Mouse (Mus musculus) induced T-regulatory cell, adult 2 months (primary cell): ENCODE results near the gene Csk.
A peak's percentile ranks its signal among the peaks of the same experiment; 100 is the strongest.

ENCODE experiments used
- DNase-seq: peaks from one replicate; pipeline ENCODE4 v3.0.0-alpha.2; 2012; ENCODE audit warnings: low read depth

The Csk gene

DNA sequence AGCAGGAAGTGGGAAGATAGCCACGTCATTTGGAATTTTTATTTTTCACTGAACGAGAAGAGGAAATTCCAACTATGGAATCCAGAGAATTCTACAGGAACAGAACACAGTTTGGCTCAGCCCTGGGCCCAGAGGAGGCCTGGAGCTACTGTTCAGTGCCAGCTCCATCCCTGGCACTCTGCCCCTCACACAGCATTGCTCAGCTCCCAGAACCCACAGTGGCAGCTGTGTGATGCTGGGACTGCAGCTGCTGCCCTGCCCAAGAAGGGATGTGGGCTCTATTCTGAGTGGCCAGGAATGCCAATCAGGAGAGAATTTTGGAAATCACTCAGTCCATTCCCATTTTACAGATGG lies 52.1 kb downstream of the Csk start:
- no peak for DNase-seq

DNA sequence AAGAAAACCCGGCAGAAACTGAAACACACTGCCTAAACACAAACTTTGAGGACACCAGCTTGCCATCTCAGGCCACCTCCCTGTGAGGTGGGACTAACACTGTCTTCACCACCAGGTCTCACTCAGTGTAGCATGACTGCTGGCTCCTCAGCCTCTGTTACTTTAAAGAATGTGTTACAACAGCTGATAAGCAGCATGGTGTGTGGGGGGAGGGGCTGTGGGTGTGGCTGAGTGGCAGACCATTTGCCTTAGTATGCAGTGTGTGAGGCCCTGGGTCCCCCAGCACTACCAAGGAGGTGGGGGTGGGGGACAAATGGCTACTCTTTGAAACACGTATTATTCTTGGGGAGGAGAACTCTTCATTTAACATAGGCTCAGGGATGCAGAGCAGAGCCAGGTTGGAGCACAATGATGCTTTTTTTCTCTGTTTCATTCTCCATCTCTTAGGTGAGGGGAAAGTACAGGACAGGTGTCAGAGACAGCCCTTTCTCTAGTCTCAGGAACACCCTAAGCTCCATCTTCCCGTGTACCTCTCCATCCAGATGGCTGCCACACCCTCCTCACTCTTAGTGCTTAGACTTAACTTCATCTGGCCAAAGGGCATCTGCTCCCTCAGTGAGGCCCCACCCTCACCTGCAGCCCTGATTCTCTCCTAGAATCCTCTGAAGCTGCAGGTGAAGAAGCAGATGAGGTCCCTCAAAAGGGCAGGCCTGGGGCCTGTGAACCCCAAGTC lies 52.6 kb downstream of the Csk start:
- no peak for DNase-seq

DNA sequence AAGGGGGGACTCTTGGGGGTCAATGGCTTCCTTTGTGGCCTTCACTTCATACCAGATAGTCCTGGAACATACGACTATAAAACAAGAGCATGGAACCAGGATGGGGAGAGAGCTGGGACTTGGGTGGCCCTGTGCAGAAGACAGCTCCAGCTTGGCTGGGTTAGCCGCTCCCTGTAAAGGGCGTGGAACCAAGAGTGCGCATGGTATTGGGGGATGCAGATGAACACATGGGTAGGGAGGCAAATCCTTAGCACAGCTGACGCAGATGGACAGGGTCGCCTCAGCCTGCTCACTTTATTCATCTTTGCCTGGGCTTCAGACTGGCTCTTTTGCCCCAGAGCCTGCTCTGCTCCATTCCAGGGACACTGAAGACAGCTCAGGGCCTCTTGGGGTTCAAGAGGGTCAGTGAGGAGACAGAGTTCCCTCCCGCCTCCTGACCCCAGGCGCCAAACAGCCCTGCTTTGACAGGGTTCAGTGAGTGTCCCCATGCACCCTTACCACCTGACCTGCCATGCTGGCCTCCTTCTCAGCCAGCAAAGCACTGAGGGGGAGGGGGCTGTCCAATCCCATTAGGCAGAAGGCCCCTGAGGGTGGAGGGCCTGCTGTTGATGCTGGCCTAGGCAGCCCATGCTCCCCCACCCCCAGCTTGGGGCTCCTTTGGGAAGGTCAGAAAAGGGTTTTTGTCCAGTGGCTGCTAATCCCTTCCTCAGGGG lies 54.4 kb downstream of the Csk start:
- no peak for DNase-seq

DNA sequence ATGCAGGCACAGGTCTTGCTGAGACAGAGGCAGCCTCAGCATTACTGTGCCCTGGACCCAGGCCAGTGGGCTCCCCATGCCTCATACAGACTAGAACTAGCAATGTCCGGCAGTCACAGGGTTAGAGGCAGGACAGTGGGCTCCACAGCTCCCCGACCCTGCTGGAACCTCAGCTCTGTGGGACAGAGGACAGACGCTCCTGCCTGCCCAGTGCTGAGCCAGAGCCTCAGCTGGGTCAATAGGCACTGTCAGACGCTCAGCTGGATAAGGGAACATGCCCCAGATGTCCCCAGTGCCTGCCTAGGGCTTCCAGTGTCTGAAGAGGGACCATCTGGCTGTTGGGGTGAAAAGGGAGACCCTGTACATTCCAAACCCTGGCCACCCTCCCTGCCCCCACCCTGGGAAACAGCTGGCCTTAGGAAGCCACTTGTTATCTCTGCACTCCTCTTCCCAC lies 55.5 kb downstream of the Csk start:
- DNase-seq = no peak

DNA sequence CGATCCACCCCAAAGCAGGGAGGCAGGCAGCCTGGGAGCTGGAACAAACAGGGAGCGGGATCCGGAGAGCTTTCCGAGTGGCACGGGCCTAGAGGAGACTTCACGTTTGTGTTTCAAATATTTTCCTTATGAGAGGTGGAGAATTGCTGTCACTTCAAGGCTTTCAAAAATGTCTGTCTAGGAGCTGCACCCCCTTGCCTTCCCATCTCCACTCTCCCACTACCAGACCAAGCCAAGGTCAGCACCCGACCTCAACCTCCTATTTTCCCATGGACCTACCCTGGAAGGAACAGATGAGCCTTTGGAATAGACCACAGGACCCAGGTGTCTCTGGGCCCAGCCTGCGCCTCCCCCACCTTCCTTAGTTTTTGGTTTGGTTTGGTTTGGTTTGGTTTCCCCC lies 56.2 kb downstream of the Csk start:
- DNase-seq = no peak

DNA sequence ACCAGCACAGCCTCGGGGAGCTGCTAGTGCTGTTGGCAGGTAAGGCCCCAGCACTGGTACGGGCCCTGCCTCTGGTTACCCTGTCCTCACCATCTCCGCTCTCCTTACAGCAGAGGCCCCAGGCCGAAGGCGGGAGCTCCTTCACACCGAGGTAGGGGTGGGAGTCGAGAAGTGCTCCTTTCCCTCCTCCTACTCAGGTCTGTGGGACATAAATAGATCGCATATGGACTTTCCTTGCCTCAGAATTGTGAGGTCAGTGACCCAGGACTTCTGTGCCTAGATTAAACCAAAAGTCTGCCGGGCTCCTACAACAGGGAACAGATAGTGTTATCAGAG lies 59.3 kb downstream of the Csk start:
- no peak for DNase-seq

DNA sequence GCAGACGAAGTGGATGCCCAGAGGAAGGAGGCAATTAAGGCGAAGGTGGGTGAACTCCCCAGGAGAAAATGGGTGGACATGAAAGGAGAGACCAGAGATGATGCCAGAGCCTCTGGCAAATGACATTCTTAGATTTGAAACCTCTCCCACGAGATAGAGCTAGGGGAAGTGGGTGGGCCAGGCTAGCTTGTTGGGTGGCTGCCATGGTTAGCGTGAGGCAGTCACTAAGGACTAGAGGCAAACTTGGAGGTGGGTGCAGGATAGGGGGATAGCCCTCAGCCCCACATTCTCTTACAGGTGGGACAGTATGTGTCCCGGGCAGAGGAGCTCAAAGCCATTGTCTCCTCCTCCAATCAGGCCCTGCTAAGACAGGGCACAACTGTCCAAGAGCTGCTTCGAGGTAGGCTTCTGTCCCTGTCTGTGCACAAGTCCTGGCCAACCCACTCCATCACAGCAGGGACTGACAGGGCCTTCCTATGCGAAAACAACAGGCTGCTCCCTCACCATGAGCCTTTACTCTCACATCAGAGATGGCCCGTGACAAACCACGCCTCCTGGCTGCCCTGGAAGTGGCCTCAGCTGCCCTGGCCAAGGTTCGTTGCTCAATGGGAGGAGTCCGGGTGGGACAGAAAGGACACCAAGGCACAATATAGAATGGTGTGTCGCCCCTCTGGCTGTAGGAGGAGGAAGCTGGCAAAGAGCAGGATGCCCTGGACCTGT lies 59.8 kb downstream of the Csk start:
- DNase-seq = no peak

DNA sequence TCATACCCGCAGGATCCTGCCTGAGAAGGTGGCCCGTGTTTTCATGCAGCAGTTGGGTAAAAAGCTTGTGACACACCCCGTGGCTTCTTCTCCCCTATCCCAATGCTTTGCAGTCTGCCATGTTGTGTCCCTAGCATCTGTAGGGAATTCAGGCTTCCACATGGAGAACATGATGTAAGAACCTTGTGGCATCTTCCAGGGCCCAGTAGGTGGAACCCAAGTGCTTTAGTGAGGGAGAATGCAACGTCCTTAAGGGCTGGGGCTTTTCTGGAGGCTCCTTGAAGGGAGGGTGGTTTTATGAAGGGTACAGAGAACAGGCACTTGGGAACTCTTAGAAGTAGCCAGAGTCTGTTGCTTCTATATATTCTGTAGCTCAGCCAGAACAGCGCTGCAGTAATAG lies 62.7 kb downstream of the Csk start:
- peak; percentile 24 for DNase-seq

DNA sequence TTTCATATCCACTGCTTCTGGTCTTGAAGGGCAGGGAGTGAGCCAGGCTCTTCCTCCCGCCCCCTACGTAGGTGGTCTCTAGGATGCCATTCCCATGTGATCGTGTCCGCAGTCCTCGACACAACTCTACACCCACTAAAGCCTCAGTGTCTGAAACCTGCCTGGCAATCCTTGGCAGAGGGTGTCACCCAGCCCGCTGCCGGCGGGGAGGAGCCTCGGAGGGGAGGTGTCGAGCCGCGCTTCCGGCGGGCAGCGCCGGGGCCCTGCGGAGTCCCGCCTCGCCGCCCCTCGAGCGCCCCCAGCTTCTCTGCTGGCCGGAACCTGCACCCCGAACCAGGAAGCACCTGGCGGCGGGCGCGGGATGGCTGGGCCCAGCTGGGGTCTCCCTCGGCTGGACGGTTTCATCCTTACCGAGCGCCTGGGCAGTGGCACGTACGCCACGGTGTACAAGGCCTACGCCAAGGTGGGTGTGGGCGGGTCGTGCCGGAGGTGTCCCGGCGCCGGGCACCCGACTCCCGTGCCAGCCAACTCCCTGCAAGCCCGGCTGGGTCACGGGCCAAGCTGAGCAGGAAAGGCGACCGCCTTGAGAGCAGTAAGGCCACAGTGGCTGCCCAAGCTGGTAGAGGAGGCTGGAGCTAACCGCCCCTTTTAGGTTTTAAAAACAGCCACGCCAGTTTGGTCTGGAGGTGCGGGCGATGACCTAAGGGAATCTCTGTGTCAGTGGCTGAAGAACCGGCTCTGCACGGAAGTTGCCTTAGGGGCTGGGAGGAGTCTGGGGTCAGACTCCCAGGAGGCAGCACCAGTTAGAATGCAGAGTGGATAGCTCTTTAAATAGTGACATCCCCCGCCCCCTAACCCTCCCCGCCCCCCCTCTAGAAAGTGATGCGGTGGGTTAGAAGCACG lies 64.0 kb downstream of the Csk start, which contains the start of gene Ulk3:
Gene Ulk3 (plus strand): TSS at position 229 of the 903 bp plus-strand sequence.
- peak; percentile 87 for DNase-seq

DNA sequence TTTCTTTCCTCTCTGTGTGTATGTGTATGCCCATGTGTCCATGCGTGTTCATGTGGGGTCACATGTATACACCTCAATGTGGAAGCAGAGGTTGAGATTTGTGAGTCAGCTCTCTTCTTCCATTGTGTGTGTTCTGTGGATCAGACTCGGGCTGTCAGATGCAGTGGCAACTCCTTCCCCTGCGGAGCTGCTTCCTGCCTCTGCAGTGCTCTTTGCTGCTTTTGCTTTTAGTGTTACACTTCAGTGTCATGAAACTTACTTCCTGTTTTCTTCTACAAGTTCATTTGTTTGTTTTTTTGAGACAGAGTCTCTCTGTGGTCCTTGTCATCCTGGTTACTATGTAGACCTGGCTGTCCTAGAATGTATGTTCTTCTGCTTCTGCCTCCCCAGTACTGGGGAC lies 68.4 kb downstream of the Csk start:
- DNase-seq = peak; percentile 67

DNA sequence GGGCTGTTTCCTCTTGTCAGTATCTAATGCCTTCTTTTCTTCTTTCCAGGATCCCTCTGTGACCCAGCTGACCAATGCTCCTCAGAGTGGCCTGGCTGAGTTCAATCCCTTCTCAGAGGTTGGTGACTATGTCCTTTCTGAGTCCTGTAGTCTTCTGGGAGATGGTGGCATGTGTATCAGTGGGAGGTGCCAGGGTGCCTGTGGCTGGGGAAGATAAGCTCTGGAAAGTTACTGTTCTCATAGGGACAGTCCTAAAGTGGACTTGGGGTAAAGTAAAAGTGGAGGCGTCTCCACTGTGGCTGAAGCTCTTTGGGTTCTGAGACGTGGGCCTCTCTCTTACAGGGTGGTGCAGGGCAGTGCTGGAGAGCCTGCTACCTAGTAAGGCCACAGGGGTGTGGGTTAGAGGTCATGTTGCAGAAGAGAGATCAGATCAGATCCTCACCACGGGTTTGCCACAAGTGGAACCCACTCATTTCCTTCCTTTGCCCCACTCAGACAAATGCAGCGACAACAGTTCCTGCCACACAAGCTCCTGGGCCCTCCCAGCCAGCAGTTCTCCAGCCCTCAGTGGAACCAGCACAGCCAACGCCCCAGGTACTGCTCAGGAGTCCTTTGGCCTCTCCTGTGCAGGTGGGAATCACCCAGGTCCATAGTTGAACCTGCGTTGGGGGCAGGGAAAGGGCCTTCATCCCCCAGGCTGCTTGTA lies 76.1 kb downstream of the Csk start:
- DNase-seq = peak; percentile 65
